Mouse (Mus musculus) stomach, embryonic 16.5 days (tissue): ENCODE results near the gene H2-Oa. TPM values are rescaled to one million over a fixed set of nuclear protein-coding genes. Genes with fewer than 3 reads are reported as not detected.

Experiments
- ATAC-seq: fragments of 200-750 bp; cut with Nextera tagmentation; 2 replicates; pipeline ENCODE4 v1.8.0; 2017; ENCODE audit warnings: moderate number of reproducible peaks, moderate TSS enrichment; ENCODE audit not compliant: insufficient read depth, low FRiP score
- H3K27ac ChIP-seq: fragments of 300-500 bp; sonication (generic); 2 replicates; pipeline ENCODE4 v1.5.1; 2014; ENCODE audit warnings: low read length
- H3K27me3 ChIP-seq: fragments of 300-500 bp; sonication (generic); 2 replicates; pipeline ENCODE4 v1.6.1; 2014; ENCODE audit warnings: low read length, control low read depth, mixed read lengths; ENCODE audit not compliant: control insufficient read depth, insufficient read depth
- H3K36me3 ChIP-seq: fragments of 300-500 bp; sonication (generic); 2 replicates; pipeline ENCODE4 v1.6.1; 2014; ENCODE audit warnings: low read length; ENCODE audit not compliant: control insufficient read depth, insufficient read depth
- H3K4me1 ChIP-seq: fragments of 300-500 bp; sonication (generic); 2 replicates; pipeline ENCODE4 v1.6.1; 2014; ENCODE audit warnings: low read length, control low read depth, mixed read lengths; ENCODE audit not compliant: control insufficient read depth, insufficient read depth
- H3K4me2 ChIP-seq: fragments of 300-500 bp; sonication (generic); 2 replicates; pipeline ENCODE4 v1.6.1; 2014; ENCODE audit warnings: low read depth, low read length, mixed read lengths
- H3K4me3 ChIP-seq: fragments of 300-500 bp; sonication (generic); replicated peaks from 2 replicates; pipeline ENCODE4 v1.5.1; 2014; ENCODE audit warnings: mild to moderate bottlenecking, low read length
- H3K9ac ChIP-seq: fragments of 300-500 bp; sonication (generic); 2 replicates; pipeline ENCODE4 v1.6.1; 2014; ENCODE audit warnings: low read length
- H3K9me3 ChIP-seq: fragments of 300-500 bp; sonication (generic); replicated peaks from 2 replicates; pipeline ENCODE4 v1.6.1; 2016; ENCODE audit warnings: low read length, control low read depth; ENCODE audit not compliant: control insufficient read depth
- WGBS: fragments of 180-500 bp; shearing (Covaris S2); extraction: QIAGEN DNeasy Blood & Tissue Kit; methylation state at CpG from one replicate; pipeline ENCODE4 v1.1.7; 2014; 5-methylcytosine and 5-hydroxymethylcytosine counted together
- polyA plus RNA-seq: library from polyadenylated mRNA; unstranded; fragments of >200 nt; fragmentation: Nextera tagmentation; extraction: Ambion mirVana; gene quantifications from 2 replicates; pipeline ENCODE4 v1.2.1, GENCODE M21; 2015

H2-Oa gene
- polyA plus RNA-seq, 1 experiment from 2014 or later, result 0.61 TPM

- no peak overlapping the region for H3K9ac ChIP-seq
- WGBS, result 72% methylated on average over 5 of the region's 6 CpGs
- H3K36me3 ChIP-seq, result peaks cover 25% of the 10 kb centered on the region
- ATAC-seq, result no peak
- H3K27me3 ChIP-seq, result no peaks in the 10 kb centered on the region
- no peak overlapping the region for H3K4me3 ChIP-seq
- no peaks in the 10 kb centered on the region for H3K9me3 ChIP-seq
- H3K4me1 ChIP-seq, result no peaks in the 10 kb centered on the region
- no peak overlapping the region for H3K27ac ChIP-seq
- H3K4me2 ChIP-seq, result no peak overlapping the region
These were observed 16.3 kb downstream of the H2-Oa start for GRCm38 (mm10) chr17:34108460-34108859.

- ATAC-seq, result no peak
- WGBS, result 76% methylated on average over 14 of the region's 14 CpGs
These were observed 17.1 kb downstream of the H2-Oa start for GRCm38 (mm10) chr17:34109038-34109805.

GRCm38 (mm10) chr17:34109806-34110195 lies 17.7 kb downstream of the H2-Oa start:
- no peaks in the 10 kb centered on the region for H3K9me3 ChIP-seq
- no peak overlapping the region for H3K4me3 ChIP-seq
- no peak for ATAC-seq
- WGBS, result 60% methylated on average over 3 of the region's 3 CpGs
- 0 out of 2 replicates have a peak, but pooled peaks cover 2% of the 10 kb centered on the region for H3K4me1 ChIP-seq
- H3K27me3 ChIP-seq, result no peaks in the 10 kb centered on the region
- no peak overlapping the region; the same call in none of the 2 replicates for H3K27ac ChIP-seq
- peaks cover 38% of the 10 kb centered on the region for H3K36me3 ChIP-seq
- no peak overlapping the region for H3K9ac ChIP-seq
- no peak overlapping the region for H3K4me2 ChIP-seq

More at GRCm38 (mm10) chr17:34109038-34109805, 17.1 kb downstream of the H2-Oa start:
- Histone ChIP-seq H3K36me3 (peaks cover 32% of the 10 kb centered on the region), H3K4me2 (no peak overlapping the region), H3K27me3 (no peaks in the 10 kb centered on the region), H3K4me1 (no peaks in the 10 kb centered on the region), H3K27ac (no peak overlapping the region; the same call in 1 of the 2 replicates), H3K4me3 (no peak overlapping the region), H3K9me3 (no peaks in the 10 kb centered on the region), H3K9ac (no peak overlapping the region)

GRCm38 (mm10) chr17:34110309-34110708 lies 18.2 kb downstream of the H2-Oa start:
- Histone ChIP-seq H3K27ac (peak overlapping the region; percentile 32), H3K4me2 (no peak overlapping the region), H3K9me3 (no peaks in the 10 kb centered on the region), H3K36me3 (peaks cover 43% of the 10 kb centered on the region), H3K4me3 (no peak overlapping the region), H3K27me3 (no peaks in the 10 kb centered on the region), H3K9ac (no peak overlapping the region), H3K4me1 (0 out of 2 replicates have a peak, but pooled peaks cover 3% of the 10 kb centered on the region)
- WGBS, result 57% methylated on average over 8 of the region's 8 CpGs
- no peak for ATAC-seq

GRCm38 (mm10) chr17:34114114-34114513 lies 22.0 kb downstream of the H2-Oa start:
- Histone ChIP-seq H3K4me2 (no peak overlapping the region), H3K9me3 (no peaks in the 10 kb centered on the region), H3K4me1 (peaks cover 17% of the 10 kb centered on the region), H3K36me3 (peaks cover 58% of the 10 kb centered on the region), H3K4me3 (no peak overlapping the region), H3K27ac (no peak overlapping the region), H3K27me3 (no peaks in the 10 kb centered on the region), H3K9ac (no peak overlapping the region)
- ATAC-seq, result no peak
- WGBS, result 92% methylated on average over 7 of the region's 7 CpGs

DNA sequence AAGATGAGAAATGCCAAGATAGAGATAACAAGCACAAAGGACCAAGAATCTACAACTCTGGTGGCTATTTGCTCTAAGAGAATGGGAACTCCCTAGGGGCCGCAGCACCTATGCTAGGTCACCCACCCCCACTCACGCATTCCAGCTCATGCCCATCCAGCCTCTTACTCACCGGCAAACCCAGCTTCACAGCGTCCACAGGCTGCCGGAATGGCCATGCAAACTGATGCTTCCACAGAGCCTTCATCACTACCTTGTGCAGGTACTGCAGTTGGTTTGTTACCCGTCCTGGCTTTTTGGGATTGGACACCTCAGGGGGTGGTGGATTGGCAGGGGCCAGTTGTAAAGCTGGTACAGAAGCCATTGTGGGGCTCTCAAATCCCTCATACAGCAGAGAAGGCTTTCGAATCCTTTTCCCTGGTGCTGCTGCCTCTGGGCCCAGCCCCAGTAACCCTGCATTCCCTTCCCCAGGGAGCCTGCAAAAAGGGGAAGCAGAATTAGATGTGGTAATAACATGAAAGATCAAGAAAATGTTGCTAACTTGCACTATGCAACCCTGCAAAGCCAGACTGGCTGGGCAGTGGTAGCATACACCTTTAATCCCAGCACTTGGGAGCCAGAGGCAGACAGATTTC lies 24.7 kb downstream of the H2-Oa start:
- Histone ChIP-seq H3K9me3 (no peaks in the 10 kb centered on the region), H3K27me3 (no peaks in the 10 kb centered on the region), H3K9ac (peak overlapping the region; percentile 87), H3K27ac (no peak overlapping the region), H3K4me1 (peaks cover 17% of the 10 kb centered on the region), H3K4me2 (peak overlapping the region; percentile 97), H3K36me3 (peaks cover 49% of the 10 kb centered on the region), H3K4me3 (peak overlapping the region; percentile 96)
- ATAC-seq, result no peak
- 23% methylated on average over 7 of the region's 7 CpGs for WGBS

DNA sequence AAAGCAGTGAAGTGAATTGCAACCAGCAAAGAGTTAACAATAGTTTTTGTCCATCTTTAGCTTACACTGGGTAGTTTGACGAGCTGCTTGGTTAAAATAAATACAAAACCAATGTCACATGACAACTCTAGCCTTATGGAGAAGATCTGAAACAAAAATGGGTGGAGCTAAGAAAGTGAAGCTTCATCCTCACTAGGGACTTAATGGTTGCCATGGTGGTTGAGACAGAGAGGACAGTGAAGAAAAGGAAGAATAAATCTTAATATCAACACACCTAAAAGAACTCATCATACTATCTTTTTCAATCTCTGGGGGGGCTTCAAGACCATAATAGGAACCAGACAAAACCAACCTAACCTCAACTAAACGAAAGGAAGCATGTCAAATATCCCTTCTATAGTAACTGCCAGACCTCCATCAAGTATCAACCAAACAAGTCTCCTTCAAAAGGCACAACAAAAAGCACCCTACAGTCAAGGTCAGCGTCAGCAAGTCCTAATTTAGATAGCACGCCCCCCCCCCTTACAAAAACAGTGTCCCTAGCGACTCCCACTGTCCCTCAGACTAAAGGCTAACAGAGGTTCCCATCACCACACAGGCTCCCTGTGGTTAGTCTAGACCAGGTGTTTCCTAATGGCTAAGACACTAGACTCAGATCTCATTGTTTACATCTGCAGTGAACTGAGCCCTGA lies 25.4 kb downstream of the H2-Oa start:
- H3K4me1 ChIP-seq, result peaks cover 17% of the 10 kb centered on the region

DNA sequence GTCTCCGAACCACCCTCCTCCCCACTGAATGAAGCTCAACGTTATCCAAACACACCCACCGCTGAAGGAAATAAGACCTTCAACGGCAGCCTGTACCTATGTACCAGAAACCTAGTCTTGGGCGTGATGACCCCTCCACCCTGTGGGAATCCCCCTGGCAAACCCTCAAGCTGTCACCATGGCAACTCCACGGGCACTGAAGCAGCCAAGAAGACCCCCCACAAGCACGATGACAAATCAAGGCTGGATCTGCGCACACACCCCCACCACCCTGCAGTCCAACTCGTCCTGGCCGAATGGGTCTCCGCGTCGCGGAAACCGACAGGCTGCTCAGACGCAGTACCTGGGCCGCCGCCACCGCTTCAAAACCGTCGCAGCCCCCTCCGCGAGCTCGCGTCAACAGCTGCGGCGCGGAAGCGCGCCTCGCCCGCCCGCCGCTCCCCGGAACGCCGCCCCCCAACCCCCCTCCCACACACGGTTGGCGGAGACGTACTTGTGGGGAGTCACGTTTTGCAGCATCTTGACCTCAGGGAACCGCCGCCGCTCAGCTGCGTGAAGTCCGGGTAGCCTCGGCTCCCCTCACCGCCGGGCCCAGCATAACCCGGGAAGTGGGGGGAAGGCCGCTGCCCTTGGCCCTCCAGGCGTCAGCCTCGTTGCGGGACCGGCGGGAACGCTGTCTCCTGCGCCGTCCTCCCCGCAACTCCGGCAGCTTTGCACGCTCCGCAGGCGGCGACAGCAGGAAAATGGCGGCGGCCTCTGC lies 26.2 kb downstream of the H2-Oa start:
- ATAC-seq, result no peak
- H3K27me3 ChIP-seq, result no peaks in the 10 kb centered on the region
- peak overlapping the region; percentile 87 for H3K9ac ChIP-seq
- peak overlapping the region; percentile 78 for H3K27ac ChIP-seq
- under 1% methylated on average over 67 of the region's 67 CpGs for WGBS
- no peaks in the 10 kb centered on the region for H3K9me3 ChIP-seq
- H3K36me3 ChIP-seq, result peaks cover 35% of the 10 kb centered on the region
- H3K4me1 ChIP-seq, result peaks cover 17% of the 10 kb centered on the region
- H3K4me2 ChIP-seq, result peak overlapping the region; percentile 97
- peak overlapping the region; percentile 96 for H3K4me3 ChIP-seq

More for the DNA sequence above, 25.4 kb downstream of the H2-Oa start:
- peak overlapping the region; percentile 96 for H3K4me3 ChIP-seq
- H3K27ac ChIP-seq, result peak overlapping the region; percentile 78; the same call in 1 of the 2 replicates
- H3K9ac ChIP-seq, result peak overlapping the region; percentile 87
- H3K27me3 ChIP-seq, result no peaks in the 10 kb centered on the region
- no peak for ATAC-seq
- WGBS, result 0% methylated on average over 5 of the region's 5 CpGs
- H3K9me3 ChIP-seq, result no peaks in the 10 kb centered on the region
- peak overlapping the region; percentile 97 for H3K4me2 ChIP-seq
- peaks cover 42% of the 10 kb centered on the region for H3K36me3 ChIP-seq
